Comparison of ENCODE assay signal across 9 mouse cellular contexts in the genomic region with DNA sequence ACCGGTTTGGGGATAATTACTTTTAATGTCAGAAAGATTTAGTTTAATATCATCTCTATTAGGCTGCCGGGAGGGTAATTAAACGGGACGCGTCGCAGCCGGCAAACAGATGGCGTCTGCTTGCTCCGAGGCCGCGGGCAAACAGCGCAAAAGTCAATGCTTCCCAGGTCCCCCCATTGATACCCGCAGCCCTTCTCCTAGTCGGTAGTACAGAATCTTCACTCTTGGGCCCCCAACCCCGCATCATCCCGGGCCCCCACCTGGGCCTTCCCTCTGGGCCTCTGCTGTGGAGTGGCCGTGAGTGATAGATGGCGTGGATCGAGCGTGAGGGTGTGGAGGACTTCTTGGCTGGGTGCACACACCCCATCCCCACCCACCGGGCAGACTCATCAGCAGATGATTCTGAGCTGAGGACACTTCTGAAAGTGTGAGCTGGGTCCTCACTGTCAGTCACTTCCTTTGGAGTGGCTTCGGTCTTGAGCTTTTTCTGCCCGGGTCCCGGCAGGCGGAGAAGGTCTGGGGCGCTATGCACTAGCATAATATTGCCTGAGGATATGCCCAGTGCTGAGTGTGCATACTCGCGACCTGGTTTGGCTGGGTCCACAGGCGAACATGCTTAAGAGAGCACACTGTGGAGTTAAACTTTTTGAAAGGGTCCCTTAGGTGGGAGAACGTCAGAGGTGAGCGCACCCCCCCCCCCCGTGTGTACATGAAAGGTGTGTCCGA. TPM values are rescaled to one million over a fixed set of nuclear protein-coding genes. Genes with fewer than 3 reads are reported as not detected.
A peak's percentile ranks its signal among the peaks of the same experiment; 100 is the strongest.
DNase-seq lines count a peak whose midpoint lies in the region; ATAC-seq lines count a peak whose summit lies in the region.
"Had no signal": no experiment of that assay in that cellular context is flagged by ENCODE, and none has a peak within 500 bp of the region (broad histone marks: within the 10 kb centered on the region; RNA-seq: fewer than 3 reads in every experiment).

No protein-coding gene starts in this region.

- no peak overlapping the region for H3K9ac ChIP-seq in heart, embryonic 12.5 days
- H3K9ac ChIP-seq in neural tube, embryonic 12.5 days: no peak overlapping the region
- no peak overlapping the region for H3K9ac ChIP-seq in limb, embryonic 12.5 days (replicated peaks)

- ATAC-seq in heart, embryonic 12.5 days (ENCODE audit: insufficient number of reproducible peaks, low FRiP score): no peak
- no peak for ATAC-seq in neural tube, embryonic 12.5 days (ENCODE audit: low FRiP score, low read depth)
- no peak for ATAC-seq in limb, embryonic 12.5 days (ENCODE audit: insufficient number of reproducible peaks, insufficient read depth, low FRiP score, low TSS enrichment, low read depth)

- H3K27ac ChIP-seq in heart, embryonic 12.5 days (ENCODE audit: poor library complexity, severe bottlenecking): no peak overlapping the region
- no peak overlapping the region for H3K27ac ChIP-seq in neural tube, embryonic 12.5 days
- H3K27ac ChIP-seq in limb, embryonic 12.5 days: no peak overlapping the region

- no peak for DNase-seq in heart, postnatal 10 days
- DNase-seq in neural tube, embryonic 10.5 days (ENCODE audit: extremely low spot score, low spot score): no peak
- DNase-seq in adrenal gland, adult (ENCODE audit: inconsistent age in 2 of 2, low spot score in 1 of 2): no peak
- no peak for DNase-seq in adrenal gland, postnatal 25 days
- no peak for DNase-seq in lung, postnatal 4 days

- 2% methylated on average over 33 of the region's 33 CpGs for WGBS in heart, embryonic 12.5 days
- 1% methylated on average over 33 of the region's 33 CpGs for WGBS in neural tube, embryonic 12.5 days
- 2% methylated on average over 33 of the region's 33 CpGs for WGBS in limb, embryonic 12.5 days

- peaks cover 18% of the 10 kb centered on the region for H3K4me1 ChIP-seq in heart, embryonic 12.5 days (replicated peaks)
- peaks cover 21% of the 10 kb centered on the region for H3K4me1 ChIP-seq in neural tube, embryonic 12.5 days
- peaks cover 26% of the 10 kb centered on the region for H3K4me1 ChIP-seq in limb, embryonic 12.5 days (replicated peaks)

- H3K36me3 ChIP-seq in heart, embryonic 12.5 days: no peaks in the 10 kb centered on the region
- no peaks in the 10 kb centered on the region for H3K36me3 ChIP-seq in neural tube, embryonic 12.5 days
- H3K36me3 ChIP-seq in limb, embryonic 12.5 days: no peaks in the 10 kb centered on the region

- intact Hi-C loops in heart, postnatal 10 days (cut with DNase I): no loop called here

- H3K4me3 ChIP-seq in heart, embryonic 12.5 days: peak overlapping the region; percentile 24; the same call in 1 of the 2 replicates
- H3K4me3 ChIP-seq in neural tube, embryonic 12.5 days: no peak overlapping the region
- H3K4me3 ChIP-seq in limb, embryonic 12.5 days (replicated peaks): no peak overlapping the region; the same call in 1 of the 2 replicates

- H3K4me2 ChIP-seq in heart, embryonic 12.5 days: peak overlapping the region; percentile 45
- H3K4me2 ChIP-seq in neural tube, embryonic 12.5 days (replicated peaks): 0 out of 2 replicates have a peak overlapping the region, but pooled peaks have one; percentile 22
- H3K4me2 ChIP-seq in limb, embryonic 12.5 days: peak overlapping the region; percentile 36; the same call in 1 of the 2 replicates

- H3K9me3 ChIP-seq in heart, embryonic 12.5 days (replicated peaks): 0 out of 2 replicates have a peak, but pooled peaks cover 3% of the 10 kb centered on the region
- no peaks in the 10 kb centered on the region for H3K9me3 ChIP-seq in neural tube, embryonic 12.5 days
- H3K9me3 ChIP-seq in limb, embryonic 12.5 days: peaks cover 4% of the 10 kb centered on the region; the same call in 1 of the 2 replicates

- peaks cover 89% of the 10 kb centered on the region for H3K27me3 ChIP-seq in heart, embryonic 12.5 days (replicated peaks)
- peaks cover 95% of the 10 kb centered on the region for H3K27me3 ChIP-seq in neural tube, embryonic 12.5 days (replicated peaks)
- peaks cover 95% of the 10 kb centered on the region for H3K27me3 ChIP-seq in limb, embryonic 12.5 days

RNA-seq across cellular contexts. Expression of a gene that starts 3.0 kb away (rescaled TPM):
- 0.13 TPM in 1 of 2 replicates, not detected in the other for polyA plus RNA-seq in heart, embryonic 12.5 days (2016; fragmentation: Nextera tagmentation; extraction: Ambion mirVana)
- under 1 TPM; 0.27 to 0.31 TPM for total RNA-seq in heart, postnatal 10 days (2021)
- 0.26 and 0.27 TPM in 2 replicates for polyA plus RNA-seq in neural tube, embryonic 12.5 days (2016; fragmentation: Nextera tagmentation; extraction: Ambion mirVana)
- polyA plus RNA-seq in limb, embryonic 12.5 days (2016; fragmentation: Nextera tagmentation; extraction: Ambion mirVana): 0.26 and 0.35 TPM in 2 replicates
- 0.27 TPM in 1 of 2 replicates, not detected in the other for total RNA-seq in adrenal gland, postnatal 25 days (2021)
- total RNA-seq: monocyte, adult 5-6 weeks had no signal
